Mouse (Mus musculus) MEL (cell line): ENCODE data around the gene Dusp10.

Experiments
- CTCF ChIP-seq, 3 experiments: IDR thresholded peaks in 2 of 3; conservative IDR thresholded peaks in 1 of 3; 2 replicates each; pipeline ENCODE4 v1.5.1; 2011 to 2012; ENCODE audit warnings: low read length in 3 of 3, low read depth in 2 of 3, mild to moderate bottlenecking in 2 of 3, improper control_type of control experiment in 1 of 3, inconsistent platforms in 1 of 3, mixed read lengths in 1 of 3, moderate library complexity in 1 of 3; ENCODE audit not compliant: control insufficient read depth in 1 of 3, insufficient read depth in 1 of 3, poor library complexity in 1 of 3, severe bottlenecking in 1 of 3
- MYB ChIP-seq: IDR thresholded peaks from 2 replicates; pipeline ENCODE4 v1.6.1; 2011; ENCODE audit warnings: mild to moderate bottlenecking, low read depth, low read length, improper control_type of control experiment
- ZC3H11A ChIP-seq: IDR thresholded peaks from 2 replicates; pipeline ENCODE4 v1.6.1; 2012; ENCODE audit warnings: low read depth, mild to moderate bottlenecking, inconsistent platforms, low read length, improper control_type of control experiment

DNA sequence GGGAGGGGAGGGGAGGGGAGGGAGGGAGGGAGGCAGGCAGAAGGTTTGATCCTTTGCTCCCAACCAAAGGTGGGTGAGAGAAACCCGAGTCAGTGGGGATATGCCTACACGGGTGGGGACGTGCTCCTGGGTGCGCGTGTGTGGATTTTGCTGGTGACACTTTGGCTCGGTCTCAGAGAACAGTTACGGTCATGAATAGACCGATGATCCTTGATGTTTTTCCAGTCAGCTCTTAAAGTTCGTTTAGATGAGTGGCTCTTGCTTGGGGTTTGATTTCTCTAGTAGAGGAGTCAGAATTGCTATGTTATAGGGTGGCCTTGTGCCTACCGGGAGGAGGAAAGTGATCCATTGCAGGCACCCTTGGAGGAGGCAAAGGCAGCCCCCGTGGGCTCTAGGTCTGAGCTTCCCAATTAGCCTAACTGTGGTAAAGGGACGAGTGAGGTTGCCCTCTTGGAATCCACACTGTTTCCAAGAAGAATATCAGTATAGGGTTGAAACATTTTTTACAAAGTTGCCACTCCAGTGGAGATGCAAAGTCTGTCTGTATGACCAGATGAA lies 22.3 kb downstream of the Dusp10 start:
- TF ChIP-seq CTCF (IDR thresholded peaks at IDR 0.05 in 2 of 3, conservative IDR thresholded peaks at IDR 0.05 in 1 of 3; ENCODE audit: control insufficient read depth in 1 of 3, insufficient read depth in 1 of 3, low read depth in 2 of 3, low read length in 3 of 3, poor library complexity in 1 of 3, severe bottlenecking in 1 of 3): no peak
- TF ChIP-seq MYB: no peak
- no peak for TF ChIP-seq ZC3H11A
